Mouse (Mus musculus) liver, embryonic 12.5 days (tissue): ENCODE measurements around the gene Nos1ap. TPM values are rescaled to one million over a fixed set of nuclear protein-coding genes. Genes with fewer than 3 reads are reported as not detected.

Source experiments
- ATAC-seq: fragments of 200-750 bp; cut with Nextera tagmentation; 2 replicates; pipeline ENCODE4 v1.8.0; 2017; ENCODE audit warnings: moderate number of reproducible peaks, mild to moderate bottlenecking, moderate library complexity
- H3K27ac ChIP-seq: fragments of 300-500 bp; sonication (generic); 2 replicates; pipeline ENCODE4 v1.5.1; 2016; ENCODE audit warnings: mild to moderate bottlenecking
- H3K27me3 ChIP-seq: fragments of 300-500 bp; sonication (generic); replicated peaks from 2 replicates; pipeline ENCODE4 v1.6.1; 2016; ENCODE audit warnings: mild to moderate bottlenecking, moderate library complexity
- H3K36me3 ChIP-seq: fragments of 300-500 bp; sonication (generic); 2 replicates; pipeline ENCODE4 v1.6.1; 2016; ENCODE audit warnings: mild to moderate bottlenecking, moderate library complexity
- H3K4me1 ChIP-seq: fragments of 300-500 bp; sonication (generic); 2 replicates; pipeline ENCODE4 v1.6.1; 2016
- H3K4me2 ChIP-seq: fragments of 300-500 bp; sonication (generic); 2 replicates; pipeline ENCODE4 v1.6.1; 2016; ENCODE audit warnings: mild to moderate bottlenecking, moderate library complexity
- H3K4me3 ChIP-seq: fragments of 300-500 bp; sonication (generic); 2 replicates; pipeline ENCODE4 v1.5.1; 2016; ENCODE audit warnings: mild to moderate bottlenecking, moderate library complexity
- H3K9ac ChIP-seq: fragments of 300-500 bp; sonication (generic); 2 replicates; pipeline ENCODE4 v1.6.1; 2016; ENCODE audit warnings: mild to moderate bottlenecking, moderate library complexity
- H3K9me3 ChIP-seq: fragments of 300-500 bp; sonication (generic); replicated peaks from 2 replicates; pipeline ENCODE4 v1.6.1; 2016; ENCODE audit warnings: mild to moderate bottlenecking, moderate library complexity
- WGBS: fragments of 180-500 bp; shearing (Covaris S2); methylation state at CpG from one replicate; pipeline ENCODE4 v1.1.7; 2016; ENCODE audit not compliant: insufficient replicate concordance; 5-methylcytosine and 5-hydroxymethylcytosine counted together
- polyA plus RNA-seq: library from polyadenylated mRNA; unstranded; fragments of >200 nt; fragmentation: Nextera tagmentation; extraction: Ambion mirVana; gene quantifications from 2 replicates; pipeline ENCODE4 v1.2.1, GENCODE M21; 2016

Nos1ap gene
- polyA plus RNA-seq, 1 experiment from 2014 or later, result 6.2 TPM

DNA sequence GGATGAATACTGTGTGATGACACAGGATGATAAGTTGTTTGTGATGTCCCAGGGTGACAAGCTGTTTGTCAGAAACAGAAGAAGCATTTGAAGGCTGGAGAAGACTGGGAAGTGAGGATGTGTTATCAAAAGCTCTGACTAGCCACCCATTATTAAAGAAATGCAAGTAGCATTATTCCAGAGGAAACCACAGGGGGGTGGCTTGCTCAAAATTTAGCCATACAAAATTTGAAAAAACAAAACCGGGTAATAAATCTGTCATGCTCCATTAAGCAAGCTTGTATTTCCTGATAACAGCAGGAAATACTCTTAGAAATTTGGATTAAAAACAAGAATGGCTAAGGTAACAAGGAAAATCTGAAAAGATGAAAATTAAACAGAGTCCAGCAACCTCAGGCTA, 171.5 kb downstream of the Nos1ap start:
- no peak for ATAC-seq
- Histone ChIP-seq H3K27me3 (no peaks in the 10 kb centered on the region), H3K9ac (no peak overlapping the region), H3K4me1 (no peaks in the 10 kb centered on the region), H3K9me3 (no peaks in the 10 kb centered on the region), H3K36me3 (no peaks in the 10 kb centered on the region), H3K27ac (no peak overlapping the region), H3K4me3 (no peak overlapping the region), H3K4me2 (no peak overlapping the region)
- 56% methylated on average over 1 of the region's 1 CpGs for WGBS

DNA sequence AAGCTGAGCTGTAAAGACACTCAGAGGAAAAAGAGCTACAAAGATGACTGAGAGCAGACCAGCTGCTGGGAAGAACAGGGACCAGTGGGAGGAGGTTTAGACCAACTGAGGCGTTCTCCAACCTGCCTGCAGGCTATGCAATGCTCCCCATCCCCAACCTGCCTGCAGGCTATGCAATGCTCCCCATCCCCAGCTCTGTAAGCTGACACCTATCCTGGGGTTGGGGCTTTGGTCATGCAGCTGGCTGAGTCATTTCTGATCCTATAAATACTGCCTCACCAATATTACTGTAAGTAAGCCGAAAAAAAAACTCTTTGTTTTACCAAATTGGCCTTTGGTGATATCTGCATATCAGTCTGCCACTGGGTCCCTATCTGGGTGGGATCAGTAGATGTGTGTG, 172.7 kb downstream of the Nos1ap start:
- Histone ChIP-seq H3K27me3 (no peaks in the 10 kb centered on the region), H3K27ac (no peak overlapping the region), H3K36me3 (no peaks in the 10 kb centered on the region), H3K4me1 (no peaks in the 10 kb centered on the region), H3K9me3 (no peaks in the 10 kb centered on the region), H3K4me2 (no peak overlapping the region), H3K9ac (no peak overlapping the region), H3K4me3 (no peak overlapping the region)
- ATAC-seq, result no peak
- 44% methylated on average over 2 of the region's 2 CpGs for WGBS

- 65% methylated on average over 6 of the region's 6 CpGs for WGBS
- H3K27me3 ChIP-seq, result no peaks in the 10 kb centered on the region
These were observed 173.5 kb downstream of the Nos1ap start for GRCm38 (mm10) chr1:170416206-170416605.

GRCm38 (mm10) chr1:170415395-170415794, 174.3 kb downstream of the Nos1ap start:
- 45% methylated on average over 3 of the region's 3 CpGs for WGBS
- Histone ChIP-seq H3K36me3 (no peaks in the 10 kb centered on the region), H3K9ac (no peak overlapping the region)

More at GRCm38 (mm10) chr1:170416206-170416605, 173.5 kb downstream of the Nos1ap start:
- Histone ChIP-seq H3K4me1 (no peaks in the 10 kb centered on the region), H3K36me3 (no peaks in the 10 kb centered on the region), H3K27ac (no peak overlapping the region), H3K9me3 (no peaks in the 10 kb centered on the region), H3K9ac (no peak overlapping the region), H3K4me3 (no peak overlapping the region), H3K4me2 (no peak overlapping the region)
- ATAC-seq, result no peak

GRCm38 (mm10) chr1:170410402-170411191, 179.1 kb downstream of the Nos1ap start:
- no peak overlapping the region for H3K4me3 ChIP-seq
- H3K27me3 ChIP-seq, result no peaks in the 10 kb centered on the region
- no peaks in the 10 kb centered on the region for H3K4me1 ChIP-seq
- no peak overlapping the region for H3K4me2 ChIP-seq
- H3K36me3 ChIP-seq, result no peaks in the 10 kb centered on the region
- no peak overlapping the region for H3K9ac ChIP-seq
- 70% methylated on average over 8 of the region's 8 CpGs for WGBS
- H3K27ac ChIP-seq, result no peak overlapping the region
- no peak; the same call in 1 of the 2 replicates for ATAC-seq
- no peaks in the 10 kb centered on the region for H3K9me3 ChIP-seq

More at GRCm38 (mm10) chr1:170415395-170415794, 174.3 kb downstream of the Nos1ap start:
- H3K4me2 ChIP-seq, result no peak overlapping the region
- no peaks in the 10 kb centered on the region for H3K4me1 ChIP-seq
- no peaks in the 10 kb centered on the region for H3K9me3 ChIP-seq
- no peaks in the 10 kb centered on the region for H3K27me3 ChIP-seq
- H3K4me3 ChIP-seq, result no peak overlapping the region
- ATAC-seq, result no peak
- H3K27ac ChIP-seq, result no peak overlapping the region

- WGBS, result 52% methylated on average over 4 of the region's 4 CpGs
- no peak for ATAC-seq
- H3K36me3 ChIP-seq, result no peaks in the 10 kb centered on the region
- H3K4me1 ChIP-seq, result no peaks in the 10 kb centered on the region
- no peak overlapping the region for H3K4me2 ChIP-seq
- H3K27me3 ChIP-seq, result no peaks in the 10 kb centered on the region
- no peak overlapping the region for H3K4me3 ChIP-seq
- no peak overlapping the region for H3K9ac ChIP-seq
- no peak overlapping the region for H3K27ac ChIP-seq
- H3K9me3 ChIP-seq, result no peaks in the 10 kb centered on the region
These were observed 180.6 kb downstream of the Nos1ap start for GRCm38 (mm10) chr1:170409091-170409490.

GRCm38 (mm10) chr1:170406921-170407320, 182.7 kb downstream of the Nos1ap start:
- no peak for ATAC-seq
- Histone ChIP-seq H3K9me3 (no peaks in the 10 kb centered on the region), H3K4me3 (no peak overlapping the region), H3K4me1 (no peaks in the 10 kb centered on the region), H3K27me3 (no peaks in the 10 kb centered on the region), H3K9ac (no peak overlapping the region), H3K27ac (no peak overlapping the region), H3K36me3 (no peaks in the 10 kb centered on the region), H3K4me2 (no peak overlapping the region)
- WGBS, result 70% methylated on average over 8 of the region's 8 CpGs

GRCm38 (mm10) chr1:170405152-170405551, 184.5 kb downstream of the Nos1ap start:
- H3K9ac ChIP-seq, result no peak overlapping the region
- H3K27ac ChIP-seq, result no peak overlapping the region
- no peak for ATAC-seq
- no peaks in the 10 kb centered on the region for H3K4me1 ChIP-seq
- 55% methylated on average over 2 of the region's 2 CpGs for WGBS
- no peak overlapping the region for H3K4me2 ChIP-seq
- no peak overlapping the region for H3K4me3 ChIP-seq
- H3K36me3 ChIP-seq, result no peaks in the 10 kb centered on the region
- H3K9me3 ChIP-seq, result no peaks in the 10 kb centered on the region
- no peaks in the 10 kb centered on the region for H3K27me3 ChIP-seq

- H3K4me3 ChIP-seq, result no peak overlapping the region
- WGBS, result 55% methylated on average over 4 of the region's 4 CpGs
- no peak for ATAC-seq
- H3K36me3 ChIP-seq, result no peaks in the 10 kb centered on the region
- no peak overlapping the region for H3K27ac ChIP-seq
- no peak overlapping the region for H3K9ac ChIP-seq
- no peak overlapping the region for H3K4me2 ChIP-seq
- H3K9me3 ChIP-seq, result no peaks in the 10 kb centered on the region
- no peaks in the 10 kb centered on the region for H3K4me1 ChIP-seq
- no peaks in the 10 kb centered on the region for H3K27me3 ChIP-seq
These were observed 187.0 kb downstream of the Nos1ap start for GRCm38 (mm10) chr1:170402682-170403081.

DNA sequence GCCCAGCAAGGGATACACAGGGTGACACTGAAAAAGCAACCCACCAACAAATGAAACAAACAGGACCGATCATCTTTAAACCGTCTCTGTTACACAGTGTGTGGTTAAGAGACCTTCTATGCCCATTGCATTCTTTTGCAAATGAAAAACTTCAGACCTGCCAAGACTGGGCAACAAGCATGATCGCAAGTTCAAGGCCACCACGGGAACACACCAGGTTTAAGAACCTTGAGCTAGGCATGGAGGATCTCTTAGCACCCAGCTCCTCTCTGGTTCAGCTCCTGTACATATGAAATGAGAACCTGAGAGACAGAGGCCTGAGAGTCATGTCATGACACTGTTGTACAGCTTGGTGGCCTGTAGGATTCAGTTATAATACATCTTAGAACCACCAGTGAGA, 190.8 kb downstream of the Nos1ap start:
- H3K27me3 ChIP-seq, result no peaks in the 10 kb centered on the region
- H3K36me3 ChIP-seq, result no peaks in the 10 kb centered on the region
- no peak overlapping the region for H3K9ac ChIP-seq
- no peak overlapping the region for H3K27ac ChIP-seq
- no peak for ATAC-seq
- no peak overlapping the region for H3K4me3 ChIP-seq
- no peaks in the 10 kb centered on the region for H3K9me3 ChIP-seq
- no peaks in the 10 kb centered on the region for H3K4me1 ChIP-seq
- no peak overlapping the region for H3K4me2 ChIP-seq
- 77% methylated on average over 4 of the region's 4 CpGs for WGBS

DNA sequence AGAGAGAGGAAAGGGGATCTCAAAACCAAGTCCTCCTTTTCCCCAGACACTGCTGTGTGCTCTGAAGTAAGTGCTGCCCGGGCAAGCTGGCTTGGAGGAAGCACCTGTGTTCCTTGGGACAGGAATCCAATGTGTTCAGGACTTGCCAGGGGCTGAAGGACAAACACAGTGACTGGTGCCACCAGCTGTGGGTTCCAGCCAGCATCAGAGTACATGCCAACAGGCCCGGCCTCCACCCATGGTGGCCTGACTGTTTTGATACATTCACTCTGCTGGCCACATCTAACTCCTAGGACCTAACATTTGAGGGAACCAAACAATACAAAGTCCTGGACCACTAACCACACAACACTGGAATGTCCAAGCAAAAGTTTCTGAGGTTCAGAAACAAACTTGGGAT, 194.6 kb downstream of the Nos1ap start:
- Histone ChIP-seq H3K9me3 (no peaks in the 10 kb centered on the region), H3K9ac (no peak overlapping the region), H3K36me3 (no peaks in the 10 kb centered on the region), H3K27me3 (no peaks in the 10 kb centered on the region), H3K4me2 (no peak overlapping the region), H3K27ac (no peak overlapping the region), H3K4me3 (no peak overlapping the region), H3K4me1 (no peaks in the 10 kb centered on the region)
- ATAC-seq, result no peak
- WGBS, result 71% methylated on average over 2 of the region's 2 CpGs

DNA sequence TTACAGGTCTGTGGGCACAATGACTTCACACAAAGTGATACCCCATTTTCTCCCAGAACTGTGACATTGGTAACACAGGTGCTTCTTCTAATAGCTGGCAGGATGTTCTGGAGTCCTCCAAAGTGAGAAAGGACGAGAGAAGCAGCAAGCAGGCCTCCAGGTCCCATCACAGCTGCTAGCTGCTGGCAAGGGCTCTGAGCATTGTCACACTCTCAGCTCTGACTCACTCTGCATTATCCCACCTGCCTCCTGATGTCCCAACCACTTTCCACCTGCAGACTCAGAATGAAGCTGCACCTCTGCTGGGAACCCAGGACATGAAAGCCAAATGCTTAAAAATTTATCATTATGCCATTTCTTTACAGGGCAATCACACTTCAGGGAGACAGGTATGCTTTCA, 195.0 kb downstream of the Nos1ap start:
- Histone ChIP-seq H3K9me3 (no peaks in the 10 kb centered on the region), H3K9ac (no peak overlapping the region), H3K4me1 (no peaks in the 10 kb centered on the region), H3K27me3 (no peaks in the 10 kb centered on the region), H3K4me2 (no peak overlapping the region), H3K4me3 (no peak overlapping the region), H3K36me3 (no peaks in the 10 kb centered on the region), H3K27ac (no peak overlapping the region)
- 30% methylated on average over 1 of the region's 1 CpGs for WGBS
- no peak for ATAC-seq
